Mouse (Mus musculus) gastrocnemius, adult 2 months (tissue): ENCODE data around the gene Pakap. TPM values are rescaled to one million over a fixed set of nuclear protein-coding genes. Genes with fewer than 3 reads are reported as not detected.
A peak's percentile ranks its signal among the peaks of the same experiment; 100 is the strongest.

Experiments
- DNase-seq: peaks from one replicate; pipeline ENCODE4 v3.0.0; 2022
- H3K27ac ChIP-seq: fragments of 200-600 bp; 2 replicates; pipeline ENCODE4 v1.8.1; 2022; ENCODE audit warnings: mild to moderate bottlenecking
- H3K4me3 ChIP-seq: fragments of 200-600 bp; 2 replicates; pipeline ENCODE4 v1.8.1; 2022; ENCODE audit warnings: mild to moderate bottlenecking, moderate library complexity
- CTCF ChIP-seq: fragments of 200-600 bp; IDR thresholded peaks from 2 replicates; pipeline ENCODE4 v1.8.1; 2022; ENCODE audit warnings: antibody characterized with exemption, mild to moderate bottlenecking, moderate library complexity
- intact Hi-C: fragments of 180-260 bp; cut with DNase I; formaldehyde crosslinking; loops from one replicate; pipeline ENCODE4 v1.15.1; 2025
- total RNA-seq, 2 experiments: library from RNA; stranded (reverse); gene quantifications; 2 replicates each; pipeline ENCODE4 v1.2.3; 2021

The Pakap gene
- total RNA-seq, 2 experiments from 2014 or later: 4.9 to 7.0 TPM

GRCm38 (mm10) chr4:57612716-57613115 lies 44.7 kb downstream of the Pakap start:
- TF ChIP-seq CTCF: no peak
- Histone ChIP-seq H3K4me3 (no peak overlapping the region), H3K27ac (no peak overlapping the region)
- intact Hi-C loops: no loop called here
- no peak for DNase-seq

- DNase-seq: no peak
- H3K27ac ChIP-seq: no peak overlapping the region
- no peak overlapping the region for H3K4me3 ChIP-seq
- intact Hi-C loops: no loop called here
- TF ChIP-seq CTCF: no peak
Observed at GRCm38 (mm10) chr4:57614686-57615085, 46.7 kb downstream of the Pakap start.

GRCm38 (mm10) chr4:57618743-57619142 lies 50.8 kb downstream of the Pakap start:
- H3K27ac ChIP-seq: no peak overlapping the region
- intact Hi-C loops: no loop called here
- no peak for TF ChIP-seq CTCF
- H3K4me3 ChIP-seq: no peak overlapping the region
- no peak for DNase-seq

GRCm38 (mm10) chr4:57622816-57623215 lies 54.8 kb downstream of the Pakap start:
- no peak for TF ChIP-seq CTCF
- DNase-seq: no peak
- no peak overlapping the region for H3K27ac ChIP-seq
- intact Hi-C loops: no loop called here
- no peak overlapping the region for H3K4me3 ChIP-seq

DNA sequence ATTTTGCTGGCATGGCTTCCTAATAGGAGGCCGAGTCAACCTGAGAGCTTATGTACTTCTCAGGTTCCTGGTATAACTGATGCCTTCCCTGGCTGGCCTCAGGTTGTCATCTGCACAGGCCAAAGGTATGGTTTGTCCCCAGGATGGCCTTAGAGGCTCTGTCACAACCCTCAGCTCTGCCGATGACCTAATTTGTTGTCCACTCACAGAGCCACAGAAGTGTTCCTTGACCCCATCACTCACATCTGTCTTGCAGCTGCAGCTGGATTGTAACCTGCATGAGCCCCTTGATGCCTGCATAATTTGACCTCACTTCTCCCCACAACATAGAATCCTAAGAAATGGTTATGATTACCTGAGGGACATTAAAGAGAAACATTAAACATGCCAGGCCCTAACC lies 56.8 kb downstream of the Pakap start:
- no peak overlapping the region for H3K4me3 ChIP-seq
- no peak for DNase-seq
- TF ChIP-seq CTCF: no peak
- no peak overlapping the region for H3K27ac ChIP-seq
- intact Hi-C loops: no loop called here

GRCm38 (mm10) chr4:57625306-57625705 lies 57.3 kb downstream of the Pakap start:
- DNase-seq: no peak
- intact Hi-C loops: no loop called here
- TF ChIP-seq CTCF: no peak
- Histone ChIP-seq H3K27ac (no peak overlapping the region), H3K4me3 (no peak overlapping the region)

DNA sequence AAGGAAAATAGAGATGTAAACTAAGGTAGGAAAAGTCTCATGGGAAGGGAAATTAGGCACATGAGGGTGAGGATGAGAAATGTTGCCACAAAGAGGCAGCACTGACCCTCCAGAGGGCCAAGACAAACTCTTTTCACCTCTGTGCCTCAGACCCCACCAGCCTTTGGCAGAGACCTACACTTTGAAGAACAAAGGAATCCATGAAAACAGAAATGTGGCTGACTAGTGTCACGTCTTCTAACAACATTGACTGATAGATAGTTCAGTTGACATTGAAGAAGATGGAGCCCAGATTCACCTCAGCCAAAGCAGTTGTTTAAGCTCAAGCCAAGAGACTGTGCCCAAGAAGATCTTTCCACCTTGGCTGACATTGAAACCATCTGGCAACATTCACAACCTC lies 57.8 kb downstream of the Pakap start:
- H3K27ac ChIP-seq: no peak overlapping the region
- TF ChIP-seq CTCF: no peak
- no peak overlapping the region for H3K4me3 ChIP-seq
- intact Hi-C loops: no loop called here
- no peak for DNase-seq

DNA sequence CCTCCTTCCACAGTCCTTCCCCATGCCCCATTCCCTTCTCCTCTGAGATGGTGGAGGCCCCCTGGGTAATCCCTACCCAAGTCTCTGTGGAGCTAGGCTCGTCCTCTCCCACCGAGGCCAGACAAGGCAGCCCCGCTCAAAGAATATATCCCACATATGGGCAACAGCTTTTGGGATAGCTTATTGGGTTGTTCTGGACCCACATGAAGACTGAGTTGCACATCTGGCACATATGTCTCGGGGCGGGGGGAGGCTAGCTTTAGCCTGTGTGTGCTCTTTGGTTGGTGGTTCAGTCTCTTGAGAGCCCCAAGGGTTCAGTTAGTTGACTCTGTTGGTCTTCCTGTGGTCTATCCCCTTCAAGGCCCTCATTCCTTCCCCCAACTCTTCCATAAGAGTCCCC lies 58.9 kb downstream of the Pakap start:
- TF ChIP-seq CTCF: no peak
- no peak for DNase-seq
- intact Hi-C loops: no loop called here
- no peak overlapping the region for H3K27ac ChIP-seq
- H3K4me3 ChIP-seq: no peak overlapping the region

DNA sequence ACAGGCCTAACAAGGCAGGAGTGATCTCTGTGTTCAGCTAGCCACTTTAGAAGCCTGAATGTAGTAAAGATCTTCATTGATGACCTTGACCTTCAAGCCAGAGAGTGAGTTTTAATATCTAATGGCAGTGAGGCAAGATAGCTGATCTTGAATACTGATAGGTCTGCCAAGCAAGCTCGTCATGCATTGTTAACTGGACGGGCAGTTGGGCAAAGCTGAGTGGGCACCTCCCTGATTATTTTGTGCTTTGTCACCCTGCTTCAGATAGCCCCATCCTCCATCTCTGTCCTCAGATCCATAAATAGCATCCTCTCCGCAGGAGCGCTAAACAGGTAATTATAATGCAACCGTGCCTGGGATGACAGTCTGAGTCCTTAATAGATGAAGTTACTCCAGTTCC lies 64.4 kb downstream of the Pakap start:
- intact Hi-C loops: no loop called here

GRCm38 (mm10) chr4:57633052-57633451 lies 65.1 kb downstream of the Pakap start:
- no peak for TF ChIP-seq CTCF
- no peak for DNase-seq
- no peak overlapping the region for H3K27ac ChIP-seq
- intact Hi-C loops: no loop called here
- no peak overlapping the region for H3K4me3 ChIP-seq

More for the DNA sequence above, 64.4 kb downstream of the Pakap start:
- H3K27ac ChIP-seq: no peak overlapping the region
- DNase-seq: no peak
- no peak overlapping the region for H3K4me3 ChIP-seq
- TF ChIP-seq CTCF: no peak

DNA sequence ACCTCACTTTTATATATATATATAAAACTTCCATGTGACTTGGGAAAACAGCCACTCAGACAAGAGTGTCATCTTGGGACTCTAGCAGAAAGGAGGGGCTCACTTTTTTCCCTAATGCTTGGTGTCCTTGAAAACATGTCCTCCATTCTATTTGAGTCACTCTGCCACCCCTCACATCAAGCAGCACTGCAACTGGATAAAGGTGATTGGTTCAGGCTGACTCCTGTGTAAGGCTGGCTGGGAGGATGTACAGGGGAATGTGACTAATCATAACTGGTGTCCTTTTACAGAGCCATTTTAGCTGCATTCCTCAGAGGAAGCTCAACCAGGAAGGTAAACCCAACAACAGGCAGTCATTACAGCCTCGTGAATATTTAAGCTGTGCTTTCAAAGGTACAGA lies 67.0 kb downstream of the Pakap start:
- TF ChIP-seq CTCF: no peak
- Histone ChIP-seq H3K4me3 (no peak overlapping the region), H3K27ac (no peak overlapping the region)
- intact Hi-C loops: no loop called here
- no peak for DNase-seq

GRCm38 (mm10) chr4:57636782-57637482 lies 69.0 kb downstream of the Pakap start:
- H3K27ac ChIP-seq: no peak overlapping the region
- no peak overlapping the region for H3K4me3 ChIP-seq
- no peak for TF ChIP-seq CTCF
- intact Hi-C loops: no loop called here
- DNase-seq: no peak

GRCm38 (mm10) chr4:57637636-57638386 lies 69.8 kb downstream of the Pakap start:
- intact Hi-C loops: no loop called here
- TF ChIP-seq CTCF: no peak
- DNase-seq: no peak
- Histone ChIP-seq H3K27ac (no peak overlapping the region), H3K4me3 (peak overlapping the region; percentile 50)

GRCm38 (mm10) chr4:57638941-57639340 lies 71.0 kb downstream of the Pakap start:
- Histone ChIP-seq H3K27ac (no peak overlapping the region), H3K4me3 (no peak overlapping the region)
- intact Hi-C loops: no loop called here
- TF ChIP-seq CTCF: no peak
- DNase-seq: no peak
